Mouse (Mus musculus): ENCODE data around the gene Actr2.
"Not testable (repeated sequence)": the region's sequence is repeated elsewhere in the genome, so short reads cannot be mapped to it uniquely, and the experiment has no call there.

The Actr2 gene

GRCm38 (mm10) chr11:20112741-20113480 lies at the start of gene Actr2:
Actr2 (minus strand) TSS chr11:20112913.
- peak; percentile 94 to 95 for DNase-seq (ENCODE audit: low spot score in 2 of 2)

- no peak for DNase-seq (ENCODE audit: low spot score in 2 of 2)
These were observed 46.2 kb upstream of the Actr2 start for GRCm38 (mm10) chr11:20158879-20159278.

- DNase-seq (ENCODE audit: low spot score in 2 of 2) = not testable (repeated sequence)
These were observed 40.8 kb upstream of the Actr2 start for GRCm38 (mm10) chr11:20153542-20153941.

GRCm38 (mm10) chr11:20152107-20152901 lies 39.6 kb upstream of the Actr2 start:
- no peak for DNase-seq (ENCODE audit: low spot score in 2 of 2)

GRCm38 (mm10) chr11:20151290-20151689 lies 38.6 kb upstream of the Actr2 start:
- DNase-seq (ENCODE audit: low spot score in 2 of 2) = no peak

GRCm38 (mm10) chr11:20149936-20150335 lies 37.2 kb upstream of the Actr2 start:
- DNase-seq (ENCODE audit: low spot score in 2 of 2) = no peak

- DNase-seq (ENCODE audit: low spot score in 2 of 2) = no peak
These were observed 32.7 kb upstream of the Actr2 start for GRCm38 (mm10) chr11:20145383-20145782.

- no peak for DNase-seq (ENCODE audit: low spot score in 2 of 2)
These were observed 32.0 kb upstream of the Actr2 start for GRCm38 (mm10) chr11:20144536-20145263.

- not testable (repeated sequence) for DNase-seq (ENCODE audit: low spot score in 2 of 2)
These were observed 31.0 kb upstream of the Actr2 start for GRCm38 (mm10) chr11:20143687-20144086.

GRCm38 (mm10) chr11:20142516-20142915 lies 29.8 kb upstream of the Actr2 start:
- DNase-seq (ENCODE audit: low spot score in 2 of 2) = no peak

- DNase-seq (ENCODE audit: low spot score in 2 of 2) = no peak
These were observed 27.6 kb upstream of the Actr2 start for GRCm38 (mm10) chr11:20140286-20140685.

- no peak for DNase-seq (ENCODE audit: low spot score in 2 of 2)
These were observed 27.0 kb upstream of the Actr2 start for GRCm38 (mm10) chr11:20139711-20140110.

GRCm38 (mm10) chr11:20138498-20139208 lies 25.9 kb upstream of the Actr2 start:
- DNase-seq (ENCODE audit: low spot score in 2 of 2) = no peak

- no peak for DNase-seq (ENCODE audit: low spot score in 2 of 2)
These were observed 25.2 kb upstream of the Actr2 start for GRCm38 (mm10) chr11:20137872-20138271.

GRCm38 (mm10) chr11:20136314-20136713 lies 23.6 kb upstream of the Actr2 start:
- no peak for DNase-seq (ENCODE audit: low spot score in 2 of 2)

- not testable (repeated sequence) for DNase-seq (ENCODE audit: low spot score in 2 of 2)
These were observed 22.2 kb upstream of the Actr2 start for GRCm38 (mm10) chr11:20134869-20135268.

GRCm38 (mm10) chr11:20133721-20134120 lies 21.0 kb upstream of the Actr2 start:
- DNase-seq (ENCODE audit: low spot score in 2 of 2) = no peak

GRCm38 (mm10) chr11:20132955-20133562 lies 20.3 kb upstream of the Actr2 start:
- DNase-seq (ENCODE audit: low spot score in 2 of 2) = peak; percentile 64 to 78

- DNase-seq (ENCODE audit: low spot score in 2 of 2) = no peak
These were observed 14.2 kb upstream of the Actr2 start for GRCm38 (mm10) chr11:20126673-20127516.

GRCm38 (mm10) chr11:20125423-20125822 lies 12.7 kb upstream of the Actr2 start:
- DNase-seq (ENCODE audit: low spot score in 2 of 2) = no peak
